Mouse (Mus musculus): ENCODE results near the gene Hid1. TPM values are rescaled to one million over a fixed set of nuclear protein-coding genes. Genes with fewer than 3 reads are reported as not detected.

Hid1 gene
- polyA plus RNA-seq (2014; fragmentation: Illumina TruSeq; extraction: RNeasy Lipid Tissue Mini Kit (QIAGEN cat#74804); ENCODE audit: low read depth, low replicate concordance), result not detected

GRCm38 (mm10) chr11:115367395-115367944 lies at the start of gene Hid1:
TSS of gene Hid1 (minus strand) at chr11:115367756.

GRCm38 (mm10) chr11:115403338-115404124 lies 36.0 kb upstream of the Hid1 start, which contains the start of gene Mrpl58:
TSS of gene Mrpl58 (plus strand) at chr11:115403752.

GRCm38 (mm10) chr11:115381743-115382539 lies 14.4 kb upstream of the Hid1 start, which contains the start of gene Cdr2l:
TSS of gene Cdr2l (plus strand) at chr11:115381916.

GRCm38 (mm10) chr11:115334531-115334930 lies 33.0 kb downstream of the Hid1 start, which contains the start of gene Otop3:
TSS of gene Otop3 (plus strand) at chr11:115334731.

GRCm38 (mm10) chr11:115321906-115322693 lies 45.5 kb downstream of the Hid1 start, which contains the start of gene Ush1g:
TSS of gene Ush1g (minus strand) at chr11:115322041.

GRCm38 (mm10) chr11:115306863-115307262 lies 60.7 kb downstream of the Hid1 start, which contains the start of gene Otop2:
TSS of gene Otop2 (plus strand) at chr11:115307163.

Other genes with a start within 250 kb of the Hid1 start
- not detected for gene Cd300lf, start 233.8 kb downstream of the Hid1 start, polyA plus RNA-seq (2014; fragmentation: Illumina TruSeq; extraction: RNeasy Lipid Tissue Mini Kit (QIAGEN cat#74804); ENCODE audit: low read depth, low replicate concordance)
- gene Slc9a3r1, start 204.4 kb downstream of the Hid1 start, polyA plus RNA-seq (2014; fragmentation: Illumina TruSeq; extraction: RNeasy Lipid Tissue Mini Kit (QIAGEN cat#74804); ENCODE audit: low read depth, low replicate concordance), result 5.1 TPM
- 0.13 TPM for gene Tmem104, start 180.3 kb downstream of the Hid1 start, polyA plus RNA-seq (2014; fragmentation: Illumina TruSeq; extraction: RNeasy Lipid Tissue Mini Kit (QIAGEN cat#74804); ENCODE audit: low read depth, low replicate concordance)
- gene Nat9, start 179.9 kb downstream of the Hid1 start, polyA plus RNA-seq (2014; fragmentation: Illumina TruSeq; extraction: RNeasy Lipid Tissue Mini Kit (QIAGEN cat#74804); ENCODE audit: low read depth, low replicate concordance), result 7.1 TPM
- 0.04 TPM for gene Grin2c, start 100.5 kb downstream of the Hid1 start, polyA plus RNA-seq (2014; fragmentation: Illumina TruSeq; extraction: RNeasy Lipid Tissue Mini Kit (QIAGEN cat#74804); ENCODE audit: low read depth, low replicate concordance)
- gene Fdxr, start 90.7 kb downstream of the Hid1 start, polyA plus RNA-seq (2014; fragmentation: Illumina TruSeq; extraction: RNeasy Lipid Tissue Mini Kit (QIAGEN cat#74804); ENCODE audit: low read depth, low replicate concordance), result 5.7 TPM
- 3.2 TPM for gene Fads6, start 70.1 kb downstream of the Hid1 start, polyA plus RNA-seq (2014; fragmentation: Illumina TruSeq; extraction: RNeasy Lipid Tissue Mini Kit (QIAGEN cat#74804); ENCODE audit: low read depth, low replicate concordance)
- 0.53 TPM for gene Otop2, start 60.6 kb downstream of the Hid1 start, polyA plus RNA-seq (2014; fragmentation: Illumina TruSeq; extraction: RNeasy Lipid Tissue Mini Kit (QIAGEN cat#74804); ENCODE audit: low read depth, low replicate concordance)
- 0.28 TPM for gene Ush1g, start 45.7 kb downstream of the Hid1 start, polyA plus RNA-seq (2014; fragmentation: Illumina TruSeq; extraction: RNeasy Lipid Tissue Mini Kit (QIAGEN cat#74804); ENCODE audit: low read depth, low replicate concordance)
- not detected for gene Otop3, start 33.0 kb downstream of the Hid1 start, polyA plus RNA-seq (2014; fragmentation: Illumina TruSeq; extraction: RNeasy Lipid Tissue Mini Kit (QIAGEN cat#74804); ENCODE audit: low read depth, low replicate concordance)
- gene Cdr2l, start 14.2 kb upstream of the Hid1 start, polyA plus RNA-seq (2014; fragmentation: Illumina TruSeq; extraction: RNeasy Lipid Tissue Mini Kit (QIAGEN cat#74804); ENCODE audit: low read depth, low replicate concordance), result 0.29 TPM
- 6.3 TPM for gene Mrpl58, start 36.0 kb upstream of the Hid1 start, polyA plus RNA-seq (2014; fragmentation: Illumina TruSeq; extraction: RNeasy Lipid Tissue Mini Kit (QIAGEN cat#74804); ENCODE audit: low read depth, low replicate concordance)
- 319 TPM for gene Atp5h, start 52.2 kb upstream of the Hid1 start, polyA plus RNA-seq (2014; fragmentation: Illumina TruSeq; extraction: RNeasy Lipid Tissue Mini Kit (QIAGEN cat#74804); ENCODE audit: low read depth, low replicate concordance)
- 9.7 TPM for gene Kctd2, start 52.4 kb upstream of the Hid1 start, polyA plus RNA-seq (2014; fragmentation: Illumina TruSeq; extraction: RNeasy Lipid Tissue Mini Kit (QIAGEN cat#74804); ENCODE audit: low read depth, low replicate concordance)
- 17.4 TPM for gene Trim80, start 72.8 kb upstream of the Hid1 start, polyA plus RNA-seq (2014; fragmentation: Illumina TruSeq; extraction: RNeasy Lipid Tissue Mini Kit (QIAGEN cat#74804); ENCODE audit: low read depth, low replicate concordance)
- 0.52 TPM for gene Slc16a5, start 94.7 kb upstream of the Hid1 start, polyA plus RNA-seq (2014; fragmentation: Illumina TruSeq; extraction: RNeasy Lipid Tissue Mini Kit (QIAGEN cat#74804); ENCODE audit: low read depth, low replicate concordance)
- gene Armc7, start 107.9 kb upstream of the Hid1 start, polyA plus RNA-seq (2014; fragmentation: Illumina TruSeq; extraction: RNeasy Lipid Tissue Mini Kit (QIAGEN cat#74804); ENCODE audit: low read depth, low replicate concordance), result 0.41 TPM
- gene Nt5c, start 124.1 kb upstream of the Hid1 start, polyA plus RNA-seq (2014; fragmentation: Illumina TruSeq; extraction: RNeasy Lipid Tissue Mini Kit (QIAGEN cat#74804); ENCODE audit: low read depth, low replicate concordance), result 2.5 TPM
- 114 TPM for gene Jpt1, start 146.6 kb upstream of the Hid1 start, polyA plus RNA-seq (2014; fragmentation: Illumina TruSeq; extraction: RNeasy Lipid Tissue Mini Kit (QIAGEN cat#74804); ENCODE audit: low read depth, low replicate concordance)
- 627 TPM for gene Sumo2, start 168.5 kb upstream of the Hid1 start, polyA plus RNA-seq (2014; fragmentation: Illumina TruSeq; extraction: RNeasy Lipid Tissue Mini Kit (QIAGEN cat#74804); ENCODE audit: low read depth, low replicate concordance)
- gene Nup85, start 196.7 kb upstream of the Hid1 start, polyA plus RNA-seq (2014; fragmentation: Illumina TruSeq; extraction: RNeasy Lipid Tissue Mini Kit (QIAGEN cat#74804); ENCODE audit: low read depth, low replicate concordance), result 39.0 TPM
- 2.1 TPM for gene Mrps7, start 236.2 kb upstream of the Hid1 start, polyA plus RNA-seq (2014; fragmentation: Illumina TruSeq; extraction: RNeasy Lipid Tissue Mini Kit (QIAGEN cat#74804); ENCODE audit: low read depth, low replicate concordance)
- gene Gga3, start 236.3 kb upstream of the Hid1 start, polyA plus RNA-seq (2014; fragmentation: Illumina TruSeq; extraction: RNeasy Lipid Tissue Mini Kit (QIAGEN cat#74804); ENCODE audit: low read depth, low replicate concordance), result 4.0 TPM
- 80.0 TPM for gene Mif4gd, start 245.2 kb upstream of the Hid1 start, polyA plus RNA-seq (2014; fragmentation: Illumina TruSeq; extraction: RNeasy Lipid Tissue Mini Kit (QIAGEN cat#74804); ENCODE audit: low read depth, low replicate concordance)

All from testis, adult 10 weeks (tissue).